Mouse (Mus musculus) kidney, adult 8-10 months (tissue): ENCODE data around the gene Hes6.

Source experiments
- DNase-seq, 2 experiments: peaks; one replicate each; pipeline ENCODE4 v3.0.0; 2022

Hes6 gene

GRCm38 (mm10) chr1:91413898-91414594 is at the start of gene Hes6:
TSS of gene Hes6 (minus strand) at chr1:91414038.
- DNase-seq, result peak; percentile 56 to 70

- peak; percentile 70 to 76 for DNase-seq
These were observed 49.6 kb upstream of the Hes6 start for GRCm38 (mm10) chr1:91463336-91463995.

GRCm38 (mm10) chr1:91460564-91460963 is 46.7 kb upstream of the Hes6 start:
- peak in 1 of 2 experiments; percentile 12 for DNase-seq

- peak in 1 of 2 experiments; percentile 15 for DNase-seq
These were observed 46.2 kb upstream of the Hes6 start for GRCm38 (mm10) chr1:91460069-91460468.

GRCm38 (mm10) chr1:91459059-91459809 is 45.4 kb upstream of the Hes6 start, which contains the start of gene Per2:
TSS of gene Per2 (minus strand) at chr1:91459324.
- DNase-seq, result peak; percentile 99 to 100

- peak; percentile 58 to 66 for DNase-seq
These were observed 44.5 kb upstream of the Hes6 start for GRCm38 (mm10) chr1:91458223-91458861.

GRCm38 (mm10) chr1:91457698-91458097 is 43.9 kb upstream of the Hes6 start:
- DNase-seq, result peak in 1 of 2 experiments; percentile 20

- peak in 1 of 2 experiments; percentile 20 for DNase-seq
These were observed 43.3 kb upstream of the Hes6 start for GRCm38 (mm10) chr1:91457116-91457515.

GRCm38 (mm10) chr1:91456301-91456801 is 42.5 kb upstream of the Hes6 start:
- DNase-seq, result peak; percentile 70 to 74

GRCm38 (mm10) chr1:91455661-91456161 is 41.9 kb upstream of the Hes6 start:
- peak; percentile 86 to 91 for DNase-seq

GRCm38 (mm10) chr1:91454927-91455326 is 41.1 kb upstream of the Hes6 start:
- peak in 1 of 2 experiments; percentile 7 for DNase-seq

GRCm38 (mm10) chr1:91454366-91454765 is 40.5 kb upstream of the Hes6 start:
- DNase-seq, result peak in 1 of 2 experiments; percentile 38

GRCm38 (mm10) chr1:91453932-91454331 is 40.1 kb upstream of the Hes6 start:
- peak in 1 of 2 experiments; percentile 33 for DNase-seq

GRCm38 (mm10) chr1:91451547-91452084 is 37.8 kb upstream of the Hes6 start:
- peak in 1 of 2 experiments; percentile 37 for DNase-seq

GRCm38 (mm10) chr1:91450851-91451250 is 37.0 kb upstream of the Hes6 start:
- DNase-seq, result no peak

- DNase-seq, result no peak
These were observed 34.9 kb upstream of the Hes6 start for GRCm38 (mm10) chr1:91448688-91449087.

GRCm38 (mm10) chr1:91446511-91446910 is 32.7 kb upstream of the Hes6 start:
- DNase-seq, result no peak

- peak; percentile 96 to 97 for DNase-seq
These were observed 32.2 kb upstream of the Hes6 start for GRCm38 (mm10) chr1:91446060-91446459.

- DNase-seq, result no peak
These were observed 31.3 kb upstream of the Hes6 start for GRCm38 (mm10) chr1:91444841-91445830.

GRCm38 (mm10) chr1:91442350-91442990 is 28.6 kb upstream of the Hes6 start:
- peak; percentile 85 to 86 for DNase-seq
